Mouse (Mus musculus): ENCODE data around the gene Gm13030. TPM values are rescaled to one million over a fixed set of nuclear protein-coding genes. Genes with fewer than 3 reads are reported as not detected.
"Not testable (repeated sequence)": the region's sequence is repeated elsewhere in the genome, so short reads cannot be mapped to it uniquely, and the experiment has no call there.

Gm13030 gene
- polyA plus RNA-seq, 1 experiment from 2014 or later = not detected

GRCm38 (mm10) chr4:138877731-138878130 is 4.0 kb upstream of the Gm13030 start, which contains the start of gene Pla2g2e:
Gene Pla2g2e, plus strand, starts transcription at chr4:138877942.
- H3K27ac ChIP-seq (ENCODE audit: low read depth, low read length) = no peak within 1 kb of the TSS
- no peaks in the 10 kb centered on the region for H3K27me3 ChIP-seq (ENCODE audit: control insufficient read depth, insufficient read depth, low read length)
- no peak within 1 kb of the TSS for H3K9ac ChIP-seq (ENCODE audit: low read length)
- ATAC-seq (replicated peaks; ENCODE audit: low FRiP score) = no peak
- H3K4me2 ChIP-seq (ENCODE audit: low read depth, low read length, severe bottlenecking) = no peak within 1 kb of the TSS
- 80% methylated on average over 4 of the region's 4 CpGs for whole genome bisulfite sequencing
- no peaks in the 10 kb centered on the region for H3K9me3 ChIP-seq (ENCODE audit: control insufficient read depth, low read length)
- no peak for DNase-seq (ENCODE audit: low spot score)
- H3K4me1 ChIP-seq (replicated peaks; ENCODE audit: control insufficient read depth, insufficient read depth, low read length) = peaks cover 3% of the 10 kb centered on the region; the same call in 1 of the 2 replicates
- no peak within 1 kb of the TSS for H3K4me3 ChIP-seq (ENCODE audit: low read depth, low read length)
- H3K36me3 ChIP-seq (ENCODE audit: control insufficient read depth, insufficient read depth, low read length) = no peaks in the 10 kb centered on the region

- Histone ChIP-seq H3K4me3 (ENCODE audit: low read depth, low read length) (no peak overlapping the region), H3K9me3 (ENCODE audit: control insufficient read depth, low read length) (no peaks in the 10 kb centered on the region), H3K36me3 (ENCODE audit: control insufficient read depth, insufficient read depth, low read length) (no peaks in the 10 kb centered on the region), H3K27ac (ENCODE audit: low read depth, low read length) (no peak overlapping the region), H3K4me2 (ENCODE audit: low read depth, low read length, severe bottlenecking) (no peak overlapping the region), H3K4me1 (replicated peaks; ENCODE audit: control insufficient read depth, insufficient read depth, low read length) (no peaks in the 10 kb centered on the region), H3K27me3 (ENCODE audit: control insufficient read depth, insufficient read depth, low read length) (no peaks in the 10 kb centered on the region), H3K9ac (ENCODE audit: low read length) (no peak overlapping the region)
- ATAC-seq (replicated peaks; ENCODE audit: low FRiP score) (no peak), DNase-seq (ENCODE audit: low spot score) (no peak)
- 90% methylated on average over 2 of the region's 2 CpGs for WGBS
These were observed 2.2 kb upstream of the Gm13030 start for GRCm38 (mm10) chr4:138875986-138876385.

- not testable (repeated sequence) for H3K27ac ChIP-seq (ENCODE audit: low read depth, low read length); H3K4me2 ChIP-seq (ENCODE audit: low read depth, low read length, severe bottlenecking); H3K9me3 ChIP-seq (ENCODE audit: control insufficient read depth, low read length); DNase-seq (ENCODE audit: low spot score); ATAC-seq (replicated peaks; ENCODE audit: low FRiP score); H3K36me3 ChIP-seq (ENCODE audit: control insufficient read depth, insufficient read depth, low read length); H3K9ac ChIP-seq (ENCODE audit: low read length); H3K4me3 ChIP-seq (ENCODE audit: low read depth, low read length); H3K4me1 ChIP-seq (replicated peaks; ENCODE audit: control insufficient read depth, insufficient read depth, low read length); H3K27me3 ChIP-seq (ENCODE audit: control insufficient read depth, insufficient read depth, low read length)
- WGBS = 79% methylated on average over 2 of the region's 2 CpGs
These were observed 1.5 kb upstream of the Gm13030 start for GRCm38 (mm10) chr4:138875275-138875674.

- H3K36me3 ChIP-seq (ENCODE audit: control insufficient read depth, insufficient read depth, low read length) = no peaks in the 10 kb centered on the region
- no peak overlapping the region for H3K4me3 ChIP-seq (ENCODE audit: low read depth, low read length)
- DNase-seq (ENCODE audit: low spot score) (no peak), ATAC-seq (replicated peaks; ENCODE audit: low FRiP score) (no peak)
- H3K27me3 ChIP-seq (ENCODE audit: control insufficient read depth, insufficient read depth, low read length) = no peaks in the 10 kb centered on the region
- no peak overlapping the region for H3K9ac ChIP-seq (ENCODE audit: low read length)
- no peaks in the 10 kb centered on the region for H3K9me3 ChIP-seq (ENCODE audit: control insufficient read depth, low read length)
- no peaks in the 10 kb centered on the region for H3K4me1 ChIP-seq (replicated peaks; ENCODE audit: control insufficient read depth, insufficient read depth, low read length)
- no peak overlapping the region for H3K4me2 ChIP-seq (ENCODE audit: low read depth, low read length, severe bottlenecking)
- WGBS = 58% methylated on average over 8 of the region's 8 CpGs
- no peak overlapping the region for H3K27ac ChIP-seq (ENCODE audit: low read depth, low read length)
These were observed 5.1 kb downstream of the Gm13030 start for GRCm38 (mm10) chr4:138868666-138869065.

GRCm38 (mm10) chr4:138866413-138866812 is 7.4 kb downstream of the Gm13030 start:
- Histone ChIP-seq H3K4me1 (replicated peaks; ENCODE audit: control insufficient read depth, insufficient read depth, low read length) (no peaks in the 10 kb centered on the region), H3K27ac (ENCODE audit: low read depth, low read length) (no peak overlapping the region), H3K36me3 (ENCODE audit: control insufficient read depth, insufficient read depth, low read length) (no peaks in the 10 kb centered on the region), H3K9me3 (ENCODE audit: control insufficient read depth, low read length) (no peaks in the 10 kb centered on the region), H3K4me3 (ENCODE audit: low read depth, low read length) (no peak overlapping the region), H3K27me3 (ENCODE audit: control insufficient read depth, insufficient read depth, low read length) (no peaks in the 10 kb centered on the region), H3K4me2 (ENCODE audit: low read depth, low read length, severe bottlenecking) (no peak overlapping the region), H3K9ac (ENCODE audit: low read length) (no peak overlapping the region)
- 14% methylated on average over 7 of the region's 7 CpGs for WGBS
- ATAC-seq (replicated peaks; ENCODE audit: low FRiP score) (no peak), DNase-seq (ENCODE audit: low spot score) (peak; percentile 81)

GRCm38 (mm10) chr4:138865991-138866390 is 7.8 kb downstream of the Gm13030 start:
- H3K4me2 ChIP-seq (ENCODE audit: low read depth, low read length, severe bottlenecking) = no peak overlapping the region
- H3K36me3 ChIP-seq (ENCODE audit: control insufficient read depth, insufficient read depth, low read length) = no peaks in the 10 kb centered on the region
- no peaks in the 10 kb centered on the region for H3K4me1 ChIP-seq (replicated peaks; ENCODE audit: control insufficient read depth, insufficient read depth, low read length)
- ATAC-seq (replicated peaks; ENCODE audit: low FRiP score) = no peak
- H3K27me3 ChIP-seq (ENCODE audit: control insufficient read depth, insufficient read depth, low read length) = no peaks in the 10 kb centered on the region
- no peaks in the 10 kb centered on the region for H3K9me3 ChIP-seq (ENCODE audit: control insufficient read depth, low read length)
- no peak overlapping the region for H3K27ac ChIP-seq (ENCODE audit: low read depth, low read length)
- DNase-seq (ENCODE audit: low spot score) = no peak
- no peak overlapping the region for H3K4me3 ChIP-seq (ENCODE audit: low read depth, low read length)
- no peak overlapping the region for H3K9ac ChIP-seq (ENCODE audit: low read length)
- 65% methylated on average over 6 of the region's 6 CpGs for WGBS

GRCm38 (mm10) chr4:138865092-138865491 is 8.7 kb downstream of the Gm13030 start:
- Histone ChIP-seq H3K27ac (ENCODE audit: low read depth, low read length) (no peak overlapping the region), H3K9me3 (ENCODE audit: control insufficient read depth, low read length) (no peaks in the 10 kb centered on the region), H3K4me1 (replicated peaks; ENCODE audit: control insufficient read depth, insufficient read depth, low read length) (no peaks in the 10 kb centered on the region), H3K9ac (ENCODE audit: low read length) (no peak overlapping the region), H3K27me3 (ENCODE audit: control insufficient read depth, insufficient read depth, low read length) (no peaks in the 10 kb centered on the region), H3K4me2 (ENCODE audit: low read depth, low read length, severe bottlenecking) (no peak overlapping the region), H3K36me3 (ENCODE audit: control insufficient read depth, insufficient read depth, low read length) (no peaks in the 10 kb centered on the region), H3K4me3 (ENCODE audit: low read depth, low read length) (no peak overlapping the region)
- no peak for DNase-seq (ENCODE audit: low spot score)
- 56% methylated on average over 5 of the region's 5 CpGs for WGBS
- ATAC-seq (replicated peaks; ENCODE audit: low FRiP score) = no peak

- no peak within 1 kb of the TSS for H3K4me3 ChIP-seq (ENCODE audit: low read depth, low read length)
- H3K36me3 ChIP-seq (ENCODE audit: control insufficient read depth, insufficient read depth, low read length) = no peaks in the 10 kb centered on the region
- ATAC-seq (replicated peaks; ENCODE audit: low FRiP score) (no peak), DNase-seq (ENCODE audit: low spot score) (no peak)
- no peak within 1 kb of the TSS for H3K4me2 ChIP-seq (ENCODE audit: low read depth, low read length, severe bottlenecking)
- 73% methylated on average over 10 of the region's 10 CpGs for WGBS
- H3K9me3 ChIP-seq (ENCODE audit: control insufficient read depth, low read length) = no peaks in the 10 kb centered on the region
- no peak within 1 kb of the TSS for H3K27ac ChIP-seq (ENCODE audit: low read depth, low read length)
- no peak within 1 kb of the TSS for H3K9ac ChIP-seq (ENCODE audit: low read length)
- H3K4me1 ChIP-seq (replicated peaks; ENCODE audit: control insufficient read depth, insufficient read depth, low read length) = no peaks in the 10 kb centered on the region
- H3K27me3 ChIP-seq (ENCODE audit: control insufficient read depth, insufficient read depth, low read length) = no peaks in the 10 kb centered on the region
These were observed 10.3 kb downstream of the Gm13030 start, which contains the start of gene Pla2g5 for GRCm38 (mm10) chr4:138863344-138863998. Gene Pla2g5, minus strand, starts transcription at chr4:138863482.

- peak; percentile 91 for DNase-seq (ENCODE audit: low spot score)
- H3K27me3 ChIP-seq (ENCODE audit: control insufficient read depth, insufficient read depth, low read length) = no peaks in the 10 kb centered on the region
- H3K4me3 ChIP-seq (ENCODE audit: low read depth, low read length) = peak overlapping the region; percentile 31
- WGBS = 5% methylated on average over 13 of the region's 13 CpGs
- peak; percentile 69 for ATAC-seq (replicated peaks; ENCODE audit: low FRiP score)
- no peaks in the 10 kb centered on the region for H3K9me3 ChIP-seq (ENCODE audit: control insufficient read depth, low read length)
- no peak overlapping the region for H3K27ac ChIP-seq (ENCODE audit: low read depth, low read length)
- H3K36me3 ChIP-seq (ENCODE audit: control insufficient read depth, insufficient read depth, low read length) = no peaks in the 10 kb centered on the region
- no peaks in the 10 kb centered on the region for H3K4me1 ChIP-seq (replicated peaks; ENCODE audit: control insufficient read depth, insufficient read depth, low read length)
- H3K9ac ChIP-seq (ENCODE audit: low read length) = peak overlapping the region; percentile 43; the same call in 1 of the 2 replicates
- peak overlapping the region; percentile 54 for H3K4me2 ChIP-seq (ENCODE audit: low read depth, low read length, severe bottlenecking)
These were observed 14.0 kb downstream of the Gm13030 start for GRCm38 (mm10) chr4:138859728-138860127.

Measured in forebrain, embryonic 11.5 days (tissue).